Mouse (Mus musculus): Measurements from ENCODE around the gene Reep3. TPM values are rescaled to one million over a fixed set of nuclear protein-coding genes. Genes with fewer than 3 reads are reported as not detected.

Reep3 gene
- polyA plus RNA-seq, 1 experiment from 2014 or later, result 22.2 TPM

Other genes starting within 250 kb of the Reep3 start
- gene Jmjd1c, start 820 bp downstream of the Reep3 start, polyA plus RNA-seq (2016; fragmentation: Nextera tagmentation; extraction: Ambion mirVana), result 27.6 and 31.6 TPM in 2 replicates
- gene Nrbf2, start 188.4 kb upstream of the Reep3 start, polyA plus RNA-seq (2016; fragmentation: Nextera tagmentation; extraction: Ambion mirVana), result 38.8 and 42.4 TPM in 2 replicates